Mouse (Mus musculus): ENCODE measurements around the gene Gas2l2.

Gene Gas2l2

DNA sequence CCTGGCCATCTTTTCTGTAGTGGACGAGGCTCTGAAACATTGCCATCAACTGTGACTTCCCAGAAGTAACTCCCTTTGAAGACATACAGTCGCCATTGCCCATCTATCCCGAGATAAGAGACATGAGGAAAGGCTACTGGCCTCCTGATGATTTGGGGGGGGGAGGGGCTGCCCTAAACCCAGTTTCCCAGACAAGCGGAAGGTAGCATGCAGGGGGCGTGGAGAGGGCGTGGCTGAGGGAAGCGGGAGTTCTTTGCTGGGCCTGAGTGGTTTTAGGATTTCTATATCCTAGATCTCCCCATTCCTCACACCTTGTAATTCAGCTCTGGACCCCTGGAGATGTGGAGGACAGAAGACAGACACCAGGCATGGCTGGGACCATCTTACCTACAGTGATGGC, 14.6 kb upstream of the Gas2l2 start:
- no peak for DNase-seq (ENCODE audit: low spot score in 2 of 2)

GRCm38 (mm10) chr11:83442596-83443267, 13.5 kb upstream of the Gas2l2 start:
- peak in 1 of 2 experiments; percentile 67 for DNase-seq (ENCODE audit: low spot score in 2 of 2)

DNA sequence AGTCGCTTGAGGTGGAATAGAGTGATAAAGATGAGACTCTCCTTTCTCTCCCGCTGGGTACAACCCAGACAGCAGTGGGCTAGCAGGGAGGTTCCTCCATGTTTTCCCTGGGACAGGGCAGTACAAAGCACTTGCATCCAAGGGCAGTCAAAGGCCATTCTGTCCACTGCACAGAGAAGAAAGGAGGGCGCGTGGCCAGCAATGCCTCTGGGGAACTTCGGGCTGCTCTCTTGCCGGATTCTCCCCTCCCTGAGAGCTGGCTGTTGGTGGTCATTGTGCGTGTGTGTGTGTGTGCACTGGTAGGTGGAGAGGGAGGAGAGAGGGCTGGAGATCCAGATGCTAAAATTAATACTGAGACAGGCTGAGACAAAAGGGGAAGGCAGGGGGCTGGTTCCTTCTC, 12.0 kb upstream of the Gas2l2 start:
- no peak for DNase-seq (ENCODE audit: low spot score in 2 of 2)

DNA sequence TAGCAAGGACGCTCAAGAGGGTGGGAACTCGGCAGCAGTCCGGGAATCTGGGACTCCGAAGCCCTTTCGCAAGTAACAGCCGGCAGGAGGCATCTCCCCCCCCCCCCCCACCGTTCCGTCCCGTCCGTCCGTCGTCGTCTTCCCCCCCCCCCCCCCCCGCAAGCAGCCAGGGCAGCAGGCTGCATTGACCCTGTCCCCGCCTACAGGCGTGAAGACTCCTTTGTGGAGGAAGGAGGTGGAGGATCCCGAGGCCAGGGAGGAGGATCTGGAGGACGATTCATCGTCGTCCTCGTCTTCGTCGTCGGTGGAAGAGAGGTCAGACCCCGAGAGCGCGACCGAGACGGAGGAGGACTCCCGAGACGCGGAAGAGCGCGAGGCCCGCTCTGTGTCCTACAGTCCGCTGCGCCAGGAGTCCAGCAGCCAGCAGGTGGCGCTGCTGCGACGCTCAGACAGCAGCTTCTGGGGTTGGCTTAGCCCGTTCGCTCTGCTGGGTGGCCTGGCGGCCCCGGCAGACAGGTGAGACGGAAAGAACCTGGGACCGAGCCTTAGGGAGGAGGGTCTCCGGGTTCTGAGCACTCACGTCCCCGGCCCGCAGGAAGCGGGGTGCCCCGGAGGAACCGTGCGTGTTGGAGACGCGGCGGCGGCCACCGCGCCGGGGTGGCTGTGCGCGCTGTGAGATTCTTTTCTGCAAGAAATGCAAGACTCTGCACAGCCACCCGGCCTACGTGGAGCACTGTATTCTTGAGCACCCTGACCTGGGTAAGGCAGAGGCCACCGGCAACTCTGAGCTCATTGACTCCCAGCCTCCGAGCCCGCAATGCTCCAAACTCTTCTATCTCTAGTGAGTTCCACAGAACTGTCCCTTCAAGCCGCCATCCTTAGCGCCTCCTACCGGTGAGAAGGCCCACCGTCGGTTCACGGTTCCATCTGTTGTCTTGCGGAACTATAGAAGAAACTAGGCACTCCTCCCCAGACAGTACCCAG, 11.1 kb upstream of the Gas2l2 start:
- peak; percentile 65 to 84 for DNase-seq (ENCODE audit: low spot score in 2 of 2)

DNA sequence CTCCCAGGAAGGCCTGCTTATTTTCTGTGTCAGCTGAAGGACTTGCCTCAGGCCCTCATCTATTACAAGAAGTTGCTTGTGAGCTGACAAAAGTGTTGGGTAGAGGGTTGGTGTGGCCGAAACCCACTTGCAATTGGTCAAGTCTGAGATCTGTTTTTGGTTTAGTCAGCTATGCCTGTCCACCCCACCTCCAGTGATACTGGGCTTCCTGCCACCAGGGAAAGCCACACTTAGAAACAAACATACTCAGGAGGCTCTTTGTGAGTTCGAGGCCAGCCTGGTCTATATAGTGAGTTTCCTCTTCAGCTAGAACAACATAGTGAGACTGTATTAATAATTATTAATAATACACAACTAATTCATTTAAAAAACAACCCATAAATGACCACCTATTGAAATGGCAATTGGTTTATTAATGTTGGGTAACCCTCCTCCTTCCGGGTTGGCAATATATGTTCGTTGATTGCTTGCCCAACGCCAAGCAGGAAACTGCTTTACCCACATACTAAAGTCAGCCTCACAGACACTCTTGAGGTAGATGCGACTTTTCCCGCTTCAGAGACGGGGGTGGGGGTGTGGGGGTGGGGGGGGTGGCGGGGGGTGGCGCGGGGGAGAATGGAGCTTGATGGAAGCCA, 10.3 kb upstream of the Gas2l2 start:
- no peak for DNase-seq (ENCODE audit: low spot score in 2 of 2)

- DNase-seq (ENCODE audit: low spot score in 2 of 2), result no peak
Measured at GRCm38 (mm10) chr11:83437377-83437776, 8.1 kb upstream of the Gas2l2 start, which contains the start of gene 1700020L24Rik. 1700020L24Rik (plus strand) TSS chr11:83437677.

DNA sequence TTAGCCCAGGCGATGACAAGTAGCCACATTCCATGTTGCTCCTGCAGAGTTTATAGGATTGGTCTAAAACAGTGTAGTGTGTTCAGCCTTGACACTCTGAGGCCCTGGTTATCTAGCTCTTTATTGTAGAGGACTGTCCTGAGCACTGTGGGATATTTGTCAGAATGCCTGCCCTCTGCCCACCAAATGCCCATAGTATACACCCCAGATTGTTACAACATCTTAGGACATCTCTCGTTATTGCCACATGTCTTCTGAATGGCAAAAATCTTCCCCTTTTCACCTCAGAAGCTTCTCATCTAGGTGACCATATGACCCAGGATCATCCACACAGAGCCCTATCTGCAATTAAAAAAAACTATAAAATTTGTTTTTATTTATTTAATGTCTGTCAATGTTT, 3.3 kb upstream of the Gas2l2 start:
- no peak for DNase-seq (ENCODE audit: low spot score in 2 of 2)

GRCm38 (mm10) chr11:83426964-83427363, 2.3 kb downstream of the Gas2l2 start:
- DNase-seq (ENCODE audit: low spot score in 2 of 2), result no peak

DNA sequence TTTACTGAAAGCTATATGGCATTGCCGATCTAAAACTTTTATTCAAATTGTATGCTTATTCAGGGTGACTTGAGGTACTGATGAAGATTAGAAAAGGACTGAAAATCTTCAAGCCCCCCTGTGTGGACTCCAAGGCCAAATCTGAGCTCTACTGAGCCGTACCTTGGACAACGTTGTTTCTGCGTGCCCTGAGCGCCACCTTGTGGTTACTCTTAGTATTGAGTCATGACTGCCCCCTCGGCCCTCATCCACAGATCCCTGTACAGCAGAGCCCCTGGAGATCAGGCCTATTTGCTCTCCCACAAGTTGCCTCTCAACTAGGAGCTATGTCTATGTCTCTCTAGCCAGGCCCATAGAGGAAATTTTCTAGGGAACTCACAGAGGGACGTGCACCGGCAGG, 4.6 kb downstream of the Gas2l2 start:
- DNase-seq (ENCODE audit: low spot score in 2 of 2), result peak; percentile 56 to 77

- DNase-seq (ENCODE audit: low spot score in 2 of 2), result no peak
Measured at GRCm38 (mm10) chr11:83421305-83421704, 8.0 kb downstream of the Gas2l2 start.

GRCm38 (mm10) chr11:83420338-83420737, 8.9 kb downstream of the Gas2l2 start:
- no peak for DNase-seq (ENCODE audit: low spot score in 2 of 2)

GRCm38 (mm10) chr11:83418566-83418965, 10.7 kb downstream of the Gas2l2 start:
- peak in 1 of 2 experiments; percentile 64 for DNase-seq (ENCODE audit: low spot score in 2 of 2)

- DNase-seq (ENCODE audit: low spot score in 2 of 2), result no peak
Measured at GRCm38 (mm10) chr11:83417708-83418107, 11.5 kb downstream of the Gas2l2 start.

DNA sequence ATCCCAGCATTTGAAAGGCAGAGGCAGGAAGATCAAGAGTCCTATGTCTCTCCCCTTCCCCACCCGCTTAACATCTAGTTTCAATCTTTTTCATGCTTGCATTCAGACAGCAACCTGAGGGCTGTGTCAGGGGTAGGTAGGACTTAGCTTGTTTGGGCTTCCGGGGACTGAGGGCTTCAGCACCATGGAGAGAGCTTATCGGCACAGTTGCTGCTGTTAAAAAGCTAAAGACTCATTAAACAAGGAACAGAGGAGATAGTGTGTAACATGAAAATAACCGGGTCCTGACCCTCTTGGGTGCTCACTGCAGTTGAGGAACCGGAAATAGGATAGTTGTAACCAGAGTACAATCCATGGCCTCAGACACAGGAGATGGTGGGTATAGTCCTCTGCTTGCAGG, 12.2 kb downstream of the Gas2l2 start:
- no peak for DNase-seq (ENCODE audit: low spot score in 2 of 2)

DNA sequence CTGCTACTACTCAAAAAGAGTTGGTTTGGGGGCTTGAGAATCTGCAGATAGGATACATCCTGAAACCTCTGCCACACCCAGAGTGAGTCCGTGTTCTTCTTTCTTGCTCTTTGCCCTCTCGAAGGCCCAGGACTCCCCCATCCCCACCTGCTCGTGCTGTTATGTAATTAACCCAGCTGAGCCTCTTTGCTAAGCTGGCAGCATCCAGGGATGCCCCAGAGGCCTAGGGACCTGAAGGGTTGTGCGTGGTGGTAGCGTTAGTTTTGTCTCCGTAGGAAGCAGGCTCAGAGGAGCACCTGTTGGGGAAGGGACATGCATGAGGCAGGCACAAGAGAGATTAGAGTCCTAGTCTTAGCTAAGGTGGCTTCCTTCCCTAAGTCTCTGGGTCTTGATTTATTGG, 18.7 kb downstream of the Gas2l2 start:
- no peak for DNase-seq (ENCODE audit: low spot score in 2 of 2)

DNA sequence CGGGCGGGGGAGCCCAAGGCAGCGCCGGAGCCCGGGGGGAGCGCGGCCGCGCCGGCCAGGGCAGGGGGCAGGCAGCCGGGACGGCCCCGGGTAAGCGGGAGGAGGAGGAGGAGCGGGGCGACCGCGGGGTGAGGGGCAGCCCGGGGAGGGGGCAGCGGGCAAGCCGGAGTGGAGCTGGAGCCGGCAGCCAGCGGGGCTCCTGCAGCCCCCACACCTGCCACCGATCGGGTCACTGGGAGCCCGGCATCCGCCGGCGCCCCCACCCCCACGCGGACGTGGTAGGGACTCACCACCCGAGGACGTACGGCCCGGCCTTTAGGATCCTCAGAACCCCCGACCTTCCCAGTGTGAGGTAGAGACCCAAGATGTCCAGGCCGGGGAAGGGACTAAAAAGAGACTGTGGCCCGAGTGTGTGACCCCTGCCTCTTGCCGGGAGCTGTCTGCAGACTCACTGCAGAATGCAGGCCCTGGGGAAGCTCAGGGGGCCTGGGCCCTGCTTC, 19.4 kb downstream of the Gas2l2 start:
- peak in 1 of 2 experiments; percentile 29 for DNase-seq (ENCODE audit: low spot score in 2 of 2)

- peak; percentile 40 to 46 for DNase-seq (ENCODE audit: low spot score in 2 of 2)
Measured at GRCm38 (mm10) chr11:83409087-83409754, 20.0 kb downstream of the Gas2l2 start, which contains the start of gene Rasl10b. Rasl10b (plus strand) TSS chr11:83409137.

GRCm38 (mm10) chr11:83408242-83408641, 21.0 kb downstream of the Gas2l2 start:
- DNase-seq (ENCODE audit: low spot score in 2 of 2), result no peak

DNA sequence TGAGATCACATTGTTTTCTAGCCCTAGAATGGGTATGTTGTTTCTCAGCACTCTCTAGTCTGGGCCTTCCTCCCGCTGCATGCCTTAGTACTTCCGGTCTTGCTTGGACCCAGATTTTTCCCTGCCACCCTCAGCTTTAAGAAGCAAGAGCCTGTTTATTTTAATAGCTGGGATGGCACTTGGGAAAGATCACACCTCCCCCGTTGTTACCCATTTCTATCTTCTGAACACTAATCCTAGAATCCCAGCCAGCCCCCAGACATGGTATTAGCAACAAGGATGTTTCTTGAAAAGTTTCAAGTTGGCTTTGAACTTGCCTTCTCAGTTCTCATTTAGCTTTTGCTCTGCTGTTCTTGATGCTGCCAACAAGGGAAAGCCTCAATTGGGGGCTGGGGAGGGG, 22.9 kb downstream of the Gas2l2 start:
- DNase-seq (ENCODE audit: low spot score in 2 of 2), result no peak

DNA sequence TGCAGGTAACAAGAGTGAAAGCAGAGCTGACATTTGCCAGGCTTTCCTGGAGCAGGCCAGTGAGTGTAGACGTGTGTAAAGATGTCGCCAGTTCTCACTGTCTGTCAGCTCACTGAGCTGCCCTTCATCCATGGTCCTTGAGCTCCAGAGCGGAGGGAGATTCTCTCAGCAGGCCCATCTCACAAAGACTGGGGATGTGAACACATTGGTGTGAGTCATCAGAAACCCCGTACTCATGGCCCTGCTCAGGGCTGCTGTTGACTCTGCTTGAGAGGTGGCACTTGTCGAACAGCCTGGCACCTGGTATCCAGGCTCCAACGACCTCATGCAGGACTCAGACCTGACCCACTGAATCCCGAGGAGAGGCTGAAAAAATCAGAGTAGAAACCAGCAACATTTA, 25.5 kb downstream of the Gas2l2 start:
- no peak for DNase-seq (ENCODE audit: low spot score in 2 of 2)

- DNase-seq (ENCODE audit: low spot score in 2 of 2), result no peak
Measured at GRCm38 (mm10) chr11:83398724-83399123, 30.5 kb downstream of the Gas2l2 start.

Data from frontal cortex, postnatal 10 days (tissue).